Mouse (Mus musculus) urinary bladder, adult 18-20 months (tissue): ENCODE results near the gene Midn.
"Not testable (repeated sequence)": the region's sequence is repeated elsewhere in the genome, so short reads cannot be mapped to it uniquely, and the experiment has no call there.

Source experiments
- DNase-seq, 2 experiments: peaks; one replicate each; pipeline ENCODE4 v3.0.0; 2022; ENCODE audit warnings: low spot score in 2 of 2, mixed read lengths in 2 of 2

The Midn gene

DNA sequence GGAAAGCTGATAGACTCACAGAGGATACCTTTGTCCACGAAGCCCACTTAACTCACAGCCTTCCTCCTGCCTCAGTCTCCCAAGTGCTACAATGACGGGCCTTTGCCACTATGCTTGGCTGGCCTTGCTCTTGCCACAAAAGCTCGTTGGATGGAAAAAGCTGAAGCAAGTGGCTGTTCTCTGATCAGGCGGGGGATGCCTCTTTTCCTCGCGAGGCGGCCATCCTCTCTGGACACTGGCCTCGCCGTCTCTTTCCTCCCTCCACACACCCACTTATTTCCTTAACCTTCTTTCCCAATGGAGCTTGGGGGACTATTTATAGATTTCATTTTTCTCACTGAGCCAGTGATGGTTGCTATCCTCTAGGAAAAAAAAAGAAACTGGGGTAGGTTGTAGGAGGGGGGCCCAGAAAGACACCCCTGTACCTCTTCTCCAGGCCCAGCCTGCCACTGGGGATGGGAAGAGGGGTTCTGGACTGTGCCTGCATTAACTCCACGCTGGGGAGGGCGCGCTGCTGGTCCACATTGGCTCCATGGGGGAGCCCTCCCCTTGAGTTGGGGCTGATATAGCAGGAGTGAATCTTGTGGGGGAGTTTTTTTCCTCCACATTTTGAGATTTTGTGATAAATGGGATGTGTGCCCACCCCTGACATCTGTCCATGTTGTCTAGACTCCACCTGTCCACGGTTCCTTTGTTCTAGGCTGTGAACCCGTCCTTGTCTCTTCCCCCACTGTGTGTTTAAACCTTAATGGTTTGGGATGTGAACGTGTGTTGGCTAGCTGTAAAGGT is 9.3 kb downstream of the Midn start:
- DNase-seq = no peak

DNA sequence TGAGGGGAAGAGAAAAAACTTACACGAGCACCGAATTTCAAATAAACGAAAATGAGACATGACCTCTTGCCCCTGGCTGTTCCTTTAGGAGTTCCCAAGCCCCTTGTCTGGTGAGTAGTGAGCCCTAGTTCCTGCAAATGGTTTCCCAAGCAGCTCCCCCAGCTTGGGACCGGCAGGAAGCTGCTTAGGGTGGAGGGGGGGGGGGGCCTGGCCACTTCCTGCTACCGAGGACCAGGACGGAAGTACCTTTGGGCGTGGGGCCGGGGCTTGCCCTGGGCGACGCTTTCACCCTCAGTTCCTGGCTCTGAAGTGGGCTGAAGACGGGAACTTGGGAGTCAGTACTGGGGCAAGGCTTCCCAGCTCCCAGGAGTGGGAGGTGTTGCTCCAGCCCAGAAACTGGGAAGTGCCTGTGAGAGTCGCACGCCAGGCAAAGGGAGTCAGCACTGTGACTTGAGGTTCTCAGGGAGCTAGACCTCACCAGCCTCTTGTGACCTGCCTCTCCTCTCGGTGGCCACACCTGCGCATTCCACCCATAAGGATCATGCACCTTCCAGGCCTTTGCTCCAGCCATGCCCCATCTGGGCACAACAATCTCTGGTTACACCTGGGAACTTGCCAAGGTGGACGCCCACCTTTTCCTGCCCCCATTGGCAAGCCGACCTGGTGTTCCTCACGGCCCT is 10.4 kb downstream of the Midn start:
- DNase-seq = peak in 1 of 2 experiments; percentile 57

DNA sequence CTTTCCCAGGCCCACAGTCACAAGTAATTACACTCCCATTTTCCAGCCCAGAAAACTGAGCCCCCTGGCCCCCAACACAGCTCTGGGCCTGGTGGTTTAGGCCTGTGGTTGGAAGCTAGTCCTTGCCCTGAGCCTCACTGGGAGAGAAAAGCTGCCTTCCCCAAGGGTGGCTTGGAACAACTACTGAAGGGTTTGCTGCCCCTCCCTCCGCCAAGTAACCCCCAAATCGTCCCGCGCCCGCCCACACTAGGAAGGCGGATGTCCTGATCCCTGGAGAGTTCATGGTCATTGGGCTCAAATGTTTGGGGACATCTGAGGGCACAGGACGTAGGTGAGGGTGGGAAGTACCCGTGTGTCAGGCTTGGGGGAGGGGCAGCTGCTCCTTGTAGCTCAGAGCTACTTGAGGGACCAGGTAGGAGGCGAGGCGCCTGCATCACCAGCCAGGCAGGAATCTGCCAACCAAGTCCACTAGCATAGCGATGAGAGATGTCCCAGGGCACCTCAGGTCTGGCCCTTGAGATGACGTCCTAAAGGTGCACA is 11.0 kb downstream of the Midn start:
- DNase-seq = no peak

DNA sequence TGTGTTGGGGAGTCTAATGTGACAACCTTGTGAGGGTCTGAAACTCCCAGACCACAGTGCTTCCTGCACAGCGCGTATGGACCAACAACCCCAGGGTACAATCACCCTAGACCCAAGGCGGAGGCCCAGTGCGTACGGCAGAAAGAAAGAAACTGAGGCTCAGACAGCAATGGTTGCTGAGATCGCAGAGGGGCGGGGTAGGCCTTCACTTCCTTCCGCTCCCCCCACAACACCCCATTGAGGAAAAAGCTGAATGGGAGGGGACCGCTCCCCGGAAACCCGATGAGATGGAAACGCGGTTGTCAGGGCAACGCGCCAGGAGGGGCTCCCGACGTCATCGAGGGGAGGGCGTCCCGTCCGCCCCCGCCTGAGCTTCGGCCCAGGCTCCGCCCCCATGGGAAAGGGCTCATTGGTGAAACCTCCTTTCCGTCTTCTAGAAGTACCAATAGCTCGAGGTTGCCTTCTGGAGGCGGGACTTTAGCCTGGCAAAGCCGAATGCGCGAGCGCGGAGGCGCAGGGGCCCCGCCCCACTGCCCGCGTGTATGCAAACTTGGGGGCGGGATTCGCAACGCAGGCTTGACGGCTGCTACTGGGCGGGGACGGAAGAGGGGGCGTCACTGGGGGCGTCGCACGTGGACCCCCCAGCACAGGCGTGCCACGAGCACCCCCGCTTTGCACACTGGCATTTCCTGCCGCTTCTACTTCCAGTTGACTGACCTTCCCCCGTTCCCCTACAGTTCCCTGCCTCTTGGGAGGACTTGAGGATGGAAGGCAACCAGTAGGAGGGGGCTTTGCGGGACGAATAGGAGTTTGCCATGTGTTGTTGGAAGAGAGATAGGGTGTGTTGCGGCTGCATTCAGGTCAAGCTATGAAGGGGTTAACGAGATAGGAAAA is 11.7 kb downstream of the Midn start:
- peak; percentile 97 to 99 for DNase-seq

DNA sequence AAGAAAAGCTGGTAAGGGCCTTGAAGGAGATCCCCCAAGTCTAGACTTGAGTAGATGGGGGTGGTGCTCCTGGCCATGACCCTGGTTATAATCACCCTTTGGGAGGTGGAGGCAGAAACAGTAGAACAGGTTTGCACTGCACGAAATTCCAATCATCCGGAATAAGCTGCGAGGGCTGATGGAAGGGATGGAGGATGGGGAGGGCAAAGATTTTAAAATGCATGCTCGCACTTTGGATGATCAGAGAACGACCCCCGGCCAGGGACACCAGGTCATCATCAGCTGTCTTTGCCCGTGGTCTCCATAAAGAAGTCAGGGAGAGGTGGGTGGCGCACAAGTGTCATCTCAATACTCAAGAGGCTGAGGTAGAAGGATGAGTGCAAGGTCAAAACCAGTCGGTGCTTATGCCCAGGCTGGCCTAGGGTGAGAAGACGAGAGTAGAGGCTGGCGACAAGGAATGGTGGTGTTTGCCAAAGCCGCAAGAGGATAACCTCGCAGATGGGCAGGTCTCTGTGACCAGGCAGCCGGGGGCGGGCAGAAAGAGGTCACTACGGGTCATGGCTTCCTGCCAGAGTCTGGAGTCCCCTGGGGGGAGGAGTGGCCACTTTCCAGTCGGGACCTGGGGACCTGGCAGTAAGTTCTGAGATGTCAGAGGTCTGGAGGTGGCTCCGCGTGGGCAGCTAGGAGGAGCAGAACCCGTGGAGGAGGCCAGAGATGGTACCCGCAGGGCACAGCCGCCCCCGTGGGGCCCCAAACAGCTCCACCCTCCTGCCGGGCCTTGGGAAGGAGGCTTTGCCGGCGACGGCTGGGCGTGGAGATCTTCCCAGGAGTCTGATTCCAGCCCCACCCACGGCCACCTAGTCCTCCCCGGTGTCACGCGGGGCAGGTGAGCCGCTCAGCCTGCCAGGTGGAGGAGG is 12.6 kb downstream of the Midn start:
- DNase-seq = peak; percentile 80 to 88

DNA sequence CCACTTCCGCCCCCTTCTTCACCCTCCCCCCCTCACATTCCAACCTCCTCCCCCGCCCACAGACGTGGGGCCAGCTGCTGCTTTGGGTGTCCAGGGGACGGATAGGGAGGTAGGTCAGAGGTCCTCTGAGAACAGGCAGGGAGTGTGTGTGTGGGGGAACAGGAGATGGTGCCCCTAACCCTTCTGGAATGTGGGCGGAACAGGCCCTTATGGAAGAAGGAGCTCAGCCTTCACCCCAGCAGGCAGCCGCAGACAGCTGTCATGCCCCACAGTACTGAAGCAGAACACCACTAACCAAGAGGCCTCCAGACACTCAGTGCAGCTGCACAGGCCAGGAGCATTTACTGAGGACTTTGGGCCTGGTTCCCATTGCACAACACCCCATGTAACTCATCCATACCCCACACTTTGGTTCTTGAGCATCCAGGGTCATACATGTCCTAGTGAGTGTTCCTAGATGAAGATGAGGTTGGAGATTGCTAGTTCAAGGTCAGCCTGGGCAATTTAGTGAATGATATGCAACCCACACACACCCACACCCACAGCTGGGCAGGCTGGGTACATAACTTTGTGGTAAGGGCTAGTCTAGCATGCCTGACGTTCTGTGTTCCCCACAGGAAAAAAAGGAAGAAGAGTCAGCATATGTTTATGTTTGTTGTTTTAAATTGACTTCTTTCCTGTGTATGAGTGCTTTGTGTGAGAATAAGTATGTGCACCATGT is 13.6 kb downstream of the Midn start:
- DNase-seq = no peak

DNA sequence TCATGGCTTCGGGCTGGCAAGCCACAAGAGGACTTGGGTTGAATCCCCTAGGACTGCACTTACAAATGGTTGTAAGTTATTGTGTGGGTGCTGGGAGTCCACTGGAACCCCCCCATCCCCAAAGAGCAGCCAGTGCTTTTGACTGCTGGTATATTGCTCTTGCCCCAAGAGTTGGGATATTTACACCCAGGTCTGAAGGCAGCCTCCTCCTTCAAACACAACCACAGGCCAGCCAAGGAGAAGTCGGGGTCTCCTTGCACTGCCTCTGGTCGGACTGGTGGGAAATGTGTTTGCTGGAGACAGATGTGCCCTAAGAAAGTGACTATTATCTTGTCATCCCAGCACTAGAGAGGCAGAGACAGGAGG is 14.2 kb downstream of the Midn start:
- DNase-seq = no peak

DNA sequence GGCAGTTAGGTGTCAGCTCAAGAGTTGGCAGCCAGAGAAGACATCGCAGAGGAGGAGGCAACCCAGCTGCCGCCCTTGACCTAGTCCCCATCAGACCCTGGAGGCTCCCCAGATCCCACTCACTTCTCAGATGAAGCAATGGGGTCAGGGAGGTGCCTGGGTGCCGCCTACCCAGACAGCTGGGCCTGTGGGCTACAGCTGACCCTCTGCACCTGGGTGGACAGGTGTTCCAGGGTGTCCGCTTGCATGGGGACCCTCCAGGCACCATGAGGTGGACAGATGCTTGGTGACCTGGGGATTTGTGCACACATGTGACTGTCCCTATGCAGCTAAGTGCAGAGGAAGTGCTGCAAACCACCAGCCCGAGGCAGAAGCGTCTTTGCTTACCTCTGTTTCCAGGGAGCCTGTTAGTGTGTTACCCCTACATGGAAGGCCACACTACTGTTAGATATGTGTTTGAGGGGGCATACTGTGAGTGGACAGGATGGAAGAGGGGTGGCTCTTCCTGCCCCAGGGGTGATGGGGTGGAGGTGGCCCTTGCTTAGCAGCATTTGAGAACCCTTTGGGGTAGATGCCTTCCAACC is 14.7 kb downstream of the Midn start:
- no peak for DNase-seq

DNA sequence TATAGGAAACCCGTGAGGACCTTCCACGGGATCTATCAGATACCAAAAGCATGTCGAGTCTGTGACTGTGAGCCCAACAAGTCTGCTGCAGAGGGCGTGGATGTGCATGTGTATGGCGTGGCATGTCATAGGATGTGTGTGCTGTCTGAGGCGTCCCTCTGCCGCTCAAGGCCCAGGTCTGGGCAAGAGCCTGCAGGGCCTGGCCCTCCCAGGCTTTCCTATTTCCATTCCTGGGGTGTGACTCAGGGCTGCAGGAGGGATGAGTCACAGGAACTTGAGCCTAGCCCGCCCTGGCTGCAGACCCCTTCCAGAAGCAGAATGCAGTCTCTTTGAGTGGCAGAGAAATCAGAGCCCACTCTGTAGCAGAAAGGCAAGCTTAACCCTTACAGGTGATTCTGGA is 15.6 kb downstream of the Midn start:
- DNase-seq = peak; percentile 42 to 80

DNA sequence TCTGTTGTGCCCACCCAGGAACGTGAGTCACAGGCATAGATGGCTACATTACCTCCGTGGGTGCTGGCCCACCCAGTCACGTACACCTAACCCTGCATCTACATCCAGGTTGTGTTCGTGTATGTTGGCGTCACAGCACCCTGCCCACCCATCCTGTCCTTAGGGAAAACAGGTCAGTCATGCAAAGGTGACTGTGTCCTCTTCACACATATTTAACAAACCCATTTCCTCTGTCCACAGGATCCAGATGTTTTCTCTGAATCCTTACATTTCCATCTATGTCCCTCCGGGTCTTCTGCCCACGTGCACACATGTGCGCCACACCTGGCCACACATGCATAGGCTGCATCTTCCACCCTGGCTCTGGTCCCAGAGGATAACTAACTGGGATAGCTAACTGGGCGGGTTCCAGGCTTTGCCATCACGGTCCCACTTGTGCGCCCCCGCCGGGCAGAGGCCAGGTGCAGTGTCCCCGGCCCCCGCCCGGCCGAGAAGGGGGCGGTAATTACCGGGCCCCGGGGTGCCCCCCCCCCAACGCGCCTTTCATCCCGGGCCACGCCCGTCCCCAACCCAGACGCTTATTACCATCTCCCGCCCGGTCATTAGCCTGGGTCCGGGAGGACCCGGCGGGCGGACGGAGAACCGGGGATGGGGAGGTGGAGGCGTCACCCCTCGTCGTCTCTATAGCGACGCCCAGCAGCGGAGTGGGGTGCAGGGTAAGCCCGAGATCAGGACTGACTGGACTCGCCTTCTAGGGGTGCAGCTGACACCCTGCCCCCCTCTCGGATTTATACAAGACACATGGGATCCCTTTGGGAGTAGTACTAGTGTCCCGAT is 16.3 kb downstream of the Midn start:
- no peak for DNase-seq

DNA sequence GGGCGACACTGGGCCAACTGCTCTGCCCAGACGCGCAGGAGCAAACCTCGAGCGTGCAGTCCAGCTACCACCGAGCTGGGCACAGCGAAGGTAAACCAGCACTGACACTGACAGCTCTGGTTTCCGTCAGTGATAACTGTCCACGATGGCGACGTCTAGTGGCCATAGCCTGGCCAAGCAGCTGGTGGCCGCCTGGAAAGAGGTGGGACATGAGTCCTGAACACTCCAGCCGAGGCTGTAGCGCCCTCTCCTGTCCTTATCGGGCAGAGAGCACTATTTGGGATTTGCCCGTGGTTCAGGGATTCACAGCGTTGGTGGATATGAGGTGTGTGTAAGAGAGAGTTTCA is 16.9 kb downstream of the Midn start:
- peak; percentile 94 to 95 for DNase-seq

DNA sequence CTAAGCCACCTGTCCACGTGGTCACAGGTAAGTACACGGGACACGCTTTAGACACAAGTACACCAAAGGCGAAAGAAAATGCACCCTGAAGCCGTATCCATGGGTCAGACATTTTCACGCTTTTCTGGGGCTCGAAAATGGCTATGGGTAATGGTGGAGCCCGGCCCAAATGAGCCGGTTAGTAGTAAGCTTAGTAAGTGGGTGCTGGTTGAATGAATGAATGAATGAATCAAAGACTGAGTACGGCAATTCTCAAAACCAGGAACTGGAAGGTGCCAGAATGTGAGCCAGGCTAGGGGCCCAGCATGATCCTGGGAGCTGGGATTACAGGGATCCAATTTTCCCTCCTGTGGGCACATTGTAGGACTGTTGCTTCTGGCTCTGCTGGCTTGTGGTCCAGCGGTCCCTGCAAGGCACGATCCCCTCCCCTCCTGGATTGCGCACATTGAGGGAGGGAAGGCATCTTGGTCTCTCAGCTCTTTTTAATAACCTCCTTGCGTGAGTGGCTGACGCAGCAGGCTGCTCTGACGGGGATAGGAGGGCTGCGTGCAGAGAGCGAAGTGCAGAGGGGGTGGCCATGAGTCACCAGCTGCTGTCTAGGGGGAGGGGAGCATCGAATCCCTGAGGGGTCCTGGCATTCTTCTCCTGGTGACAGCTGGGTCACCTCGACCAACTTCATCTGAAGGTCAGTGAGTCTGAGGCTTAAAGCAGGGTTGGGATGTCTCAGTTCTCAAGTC is 17.5 kb downstream of the Midn start, which contains the start of gene Cirbp:
TSS of gene Cirbp (plus strand) at position 594 of the 737 bp plus-strand sequence.
- no peak for DNase-seq

DNA sequence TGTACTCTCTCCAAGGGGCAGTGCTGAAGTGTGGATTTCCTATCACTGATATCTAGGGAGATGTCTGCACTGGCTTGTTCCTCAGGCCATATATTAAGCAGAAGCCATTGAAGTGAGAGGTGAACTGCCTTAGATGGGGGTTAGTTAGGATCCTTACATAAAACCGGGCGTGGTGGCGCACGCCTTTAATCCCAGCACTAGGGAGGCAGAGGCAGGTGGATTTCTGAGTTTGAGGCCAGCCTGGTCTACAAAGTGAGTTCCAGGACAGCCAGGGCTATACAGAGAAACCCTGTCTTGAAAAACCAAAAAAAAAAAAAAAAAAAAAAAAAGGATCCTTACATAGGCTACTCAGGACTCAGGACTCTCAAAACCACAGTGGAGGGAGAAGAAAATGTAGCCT is 18.1 kb downstream of the Midn start:
- not testable (repeated sequence) for DNase-seq

DNA sequence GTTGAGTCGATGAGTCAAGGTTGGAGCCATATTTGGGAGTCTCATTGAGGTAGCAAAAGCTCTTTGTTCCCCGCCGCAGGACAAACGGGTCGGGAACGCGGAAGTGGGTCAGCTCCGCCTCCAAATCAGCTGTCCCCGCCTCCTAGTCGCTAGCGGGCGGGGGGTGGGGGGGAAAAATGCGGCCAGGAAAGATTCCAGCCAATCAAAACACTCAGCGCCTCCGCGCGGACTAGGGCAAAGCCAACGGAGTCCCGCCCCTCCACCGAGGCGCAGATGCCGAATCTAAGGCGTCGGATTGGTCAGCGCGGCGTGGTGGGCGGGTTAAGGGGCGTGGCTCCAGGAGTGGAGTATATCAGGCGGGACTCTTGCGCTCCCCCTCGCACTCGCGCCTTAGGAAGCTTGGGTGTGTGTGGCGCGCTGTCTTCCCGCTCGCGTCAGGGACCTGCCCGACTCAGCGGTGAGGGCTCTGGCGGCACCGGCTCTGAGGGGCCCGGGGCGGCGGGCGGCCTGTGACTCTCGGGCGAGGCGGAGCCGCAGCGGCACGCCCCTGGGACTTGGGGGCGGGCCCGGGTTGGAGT is 19.5 kb downstream of the Midn start:
- DNase-seq = peak; percentile 96 to 99

DNA sequence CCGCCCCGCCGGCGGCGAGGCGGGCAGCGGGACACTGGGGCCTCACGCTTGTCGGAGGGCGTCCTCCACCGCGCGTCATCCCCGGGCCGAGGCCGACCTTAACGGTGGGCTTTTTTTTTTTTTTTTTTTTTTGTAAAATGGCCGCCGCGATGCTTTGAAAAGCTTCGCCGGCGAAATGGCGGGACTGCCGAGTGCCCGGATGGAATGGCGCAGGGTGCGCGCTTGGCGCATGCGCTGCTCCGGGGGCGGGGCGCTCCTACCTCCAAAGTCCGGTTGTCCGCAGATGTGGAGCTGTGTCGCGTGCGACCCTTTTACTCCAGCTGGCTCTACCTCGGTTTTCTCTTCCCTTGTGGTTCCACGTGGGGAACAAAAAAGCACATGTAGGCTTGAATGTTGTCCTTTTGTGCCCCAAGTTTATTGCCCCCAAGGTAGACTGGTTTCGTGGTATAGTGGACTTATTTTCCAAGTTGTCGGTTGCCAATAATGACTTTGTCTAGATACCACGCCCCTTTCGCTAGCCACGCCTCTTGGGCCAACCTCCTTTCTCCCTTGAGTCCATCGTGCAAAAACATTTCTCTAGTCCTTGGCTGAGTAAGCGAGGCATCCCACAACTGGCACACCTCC is 20.1 kb downstream of the Midn start:
- peak; percentile 90 for DNase-seq

DNA sequence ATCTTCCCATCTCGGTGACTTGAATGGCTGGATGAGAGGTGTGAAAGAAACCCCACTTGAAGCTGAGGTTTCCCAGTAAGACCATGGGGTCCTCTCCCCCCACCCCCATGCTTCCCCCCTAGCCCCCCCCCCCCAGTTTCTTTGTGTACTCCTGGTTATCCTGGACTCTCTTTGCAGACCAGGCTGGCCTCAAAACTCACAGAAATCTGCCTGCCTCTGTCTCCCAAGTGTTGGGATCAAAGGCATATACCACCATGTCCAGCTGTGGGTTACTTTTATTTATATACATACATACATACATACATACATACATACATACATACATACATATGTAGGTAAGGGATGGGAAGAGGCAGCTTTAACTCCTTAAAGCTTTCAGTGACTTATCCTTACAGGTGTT is 21.0 kb downstream of the Midn start:
- DNase-seq = no peak

DNA sequence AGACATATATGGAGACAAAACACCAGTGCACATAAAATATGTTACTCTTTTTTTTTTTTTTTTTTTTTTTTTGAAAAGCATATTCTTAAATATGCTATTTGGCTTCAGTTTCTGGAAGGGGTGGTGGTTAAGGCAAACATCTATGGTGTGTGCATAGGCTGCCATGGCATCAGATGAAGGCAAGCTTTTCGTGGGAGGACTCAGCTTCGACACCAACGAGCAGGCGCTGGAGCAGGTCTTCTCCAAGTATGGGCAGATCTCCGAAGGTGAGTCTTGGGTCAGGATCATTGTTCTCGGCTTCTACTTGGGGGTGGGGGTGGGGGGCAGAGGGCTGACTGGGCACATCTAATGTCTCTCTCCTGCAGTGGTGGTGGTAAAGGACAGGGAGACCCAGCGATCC is 21.6 kb downstream of the Midn start:
- DNase-seq = no peak

DNA sequence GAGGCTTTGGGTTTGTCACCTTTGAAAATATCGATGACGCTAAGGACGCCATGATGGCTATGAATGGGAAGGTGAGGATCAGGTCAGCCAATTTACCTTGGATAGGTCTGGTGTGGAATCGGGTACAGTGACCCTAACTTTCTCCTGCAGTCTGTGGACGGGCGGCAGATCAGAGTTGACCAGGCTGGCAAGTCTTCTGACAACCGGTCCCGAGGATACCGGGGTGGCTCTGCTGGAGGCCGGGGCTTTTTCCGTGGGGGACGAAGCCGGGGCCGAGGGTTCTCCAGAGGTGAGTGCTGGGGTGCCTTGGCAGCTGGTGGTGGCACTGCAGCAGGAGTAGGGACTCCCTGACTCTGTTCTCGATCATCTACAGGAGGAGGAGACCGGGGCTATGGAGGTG is 22.0 kb downstream of the Midn start:
- no peak for DNase-seq
